ENCODE assay signal across 8 mouse cellular contexts in genomic region chr16:92695200-92695921, GRCm38 (mm10).
A peak's percentile ranks its signal among the peaks of the same experiment; 100 is the strongest.
DNase-seq lines count a peak whose midpoint lies in the region; ATAC-seq and TF ChIP-seq lines count a peak whose summit lies in the region.

No protein-coding gene starts in this region.

- no peak for ATAC-seq in embryonic facial prominence, embryonic 11.5 days (replicated peaks; ENCODE audit: insufficient number of reproducible peaks, low FRiP score, low TSS enrichment, low read depth)
- no peak for ATAC-seq in hindbrain, embryonic 13.5 days (ENCODE audit: low FRiP score)
- no peak for ATAC-seq in liver, embryonic 16.5 days (ENCODE audit: low read depth)

- H3K9me3 ChIP-seq in embryonic facial prominence, embryonic 11.5 days (replicated peaks; ENCODE audit: control insufficient read depth, low read length), result no peaks in the 10 kb centered on the region
- no peaks in the 10 kb centered on the region for H3K9me3 ChIP-seq in hindbrain, embryonic 13.5 days
- no peaks in the 10 kb centered on the region for H3K9me3 ChIP-seq in liver, embryonic 16.5 days (replicated peaks; ENCODE audit: control insufficient read depth, low read length)

- H3K27me3 ChIP-seq in embryonic facial prominence, embryonic 11.5 days (ENCODE audit: control insufficient read depth, insufficient read depth, low read length), result peaks cover 28% of the 10 kb centered on the region
- peaks cover 97% of the 10 kb centered on the region for H3K27me3 ChIP-seq in hindbrain, embryonic 13.5 days
- H3K27me3 ChIP-seq in liver, embryonic 16.5 days (ENCODE audit: control insufficient read depth, insufficient read depth, low read depth, low read length), result peaks cover 41% of the 10 kb centered on the region
- peaks cover 26% of the 10 kb centered on the region for H3K27me3 ChIP-seq in small intestine, adult 2 months (ENCODE audit: control insufficient read depth, insufficient read depth, low read length)

- peak overlapping the region; percentile 57 for H3K4me2 ChIP-seq in embryonic facial prominence, embryonic 11.5 days (ENCODE audit: low read depth, low read length)
- H3K4me2 ChIP-seq in hindbrain, embryonic 13.5 days, result peak overlapping the region; percentile 44
- H3K4me2 ChIP-seq in liver, embryonic 16.5 days (ENCODE audit: low read depth, low read length), result peak overlapping the region; percentile 100

- H3K36me3 ChIP-seq in embryonic facial prominence, embryonic 11.5 days (replicated peaks; ENCODE audit: control insufficient read depth, insufficient read depth, low read depth, low read length), result no peaks in the 10 kb centered on the region
- no peaks in the 10 kb centered on the region for H3K36me3 ChIP-seq in hindbrain, embryonic 13.5 days
- H3K36me3 ChIP-seq in liver, embryonic 16.5 days (ENCODE audit: control insufficient read depth, insufficient read depth), result no peaks in the 10 kb centered on the region
- H3K36me3 ChIP-seq in small intestine, adult 2 months (ENCODE audit: control insufficient read depth, insufficient read depth, low read length), result no peaks in the 10 kb centered on the region

- peak; percentile 1 for DNase-seq in cerebellum, adult 8-10 months
- DNase-seq in cerebellum, adult 9-11 months, result no peak
- DNase-seq in 3T3-L1 (ENCODE audit: low read depth, low spot score), result peak; percentile 63
- peak; percentile 42 for DNase-seq in embryonic facial prominence, embryonic 11.5 days (ENCODE audit: low spot score)
- no peak for DNase-seq in c-Kit-positive CD71-positive TER-119-positive erythroid progenitor cells, embryonic 14.5 days (ENCODE audit: low spot score)

- no peak overlapping the region for H3K27ac ChIP-seq in embryonic facial prominence, embryonic 11.5 days (replicated peaks; ENCODE audit: low read depth, low read length)
- H3K27ac ChIP-seq in hindbrain, embryonic 13.5 days, result no peak overlapping the region
- no peak overlapping the region for H3K27ac ChIP-seq in liver, embryonic 16.5 days (ENCODE audit: low read length)
- H3K27ac ChIP-seq in small intestine, adult 2 months (ENCODE audit: insufficient read depth, low read depth, low read length), result 0 out of 2 replicates have a peak overlapping the region, but pooled peaks have one; percentile 13

- H3K9ac ChIP-seq in embryonic facial prominence, embryonic 11.5 days (replicated peaks; ENCODE audit: low read length), result peak overlapping the region; percentile 53
- H3K9ac ChIP-seq in hindbrain, embryonic 13.5 days, result peak overlapping the region; percentile 53
- peak overlapping the region; percentile 63 for H3K9ac ChIP-seq in liver, embryonic 16.5 days (ENCODE audit: low read depth, low read length)

- TF ChIP-seq POLR2A in small intestine, adult 2 months (IDR thresholded peaks at IDR 0.05; ENCODE audit: low read depth, low read length), result no peak

- H3K4me3 ChIP-seq in embryonic facial prominence, embryonic 11.5 days (ENCODE audit: low read depth, low read length), result peak overlapping the region; percentile 45
- H3K4me3 ChIP-seq in hindbrain, embryonic 13.5 days, result peak overlapping the region; percentile 32
- peak overlapping the region; percentile 63 for H3K4me3 ChIP-seq in liver, embryonic 16.5 days (ENCODE audit: low read depth, low read length)
- H3K4me3 ChIP-seq in small intestine, adult 2 months (ENCODE audit: low read depth, low read length), result peak overlapping the region; percentile 59

- H3K4me1 ChIP-seq in embryonic facial prominence, embryonic 11.5 days (ENCODE audit: control insufficient read depth, insufficient read depth, low read length), result no peaks in the 10 kb centered on the region; the same call in 1 of the 2 replicates
- H3K4me1 ChIP-seq in hindbrain, embryonic 13.5 days (replicated peaks), result peaks cover 34% of the 10 kb centered on the region
- H3K4me1 ChIP-seq in liver, embryonic 16.5 days (ENCODE audit: control insufficient read depth, low read depth, low read length), result peaks cover 37% of the 10 kb centered on the region
- peaks cover 15% of the 10 kb centered on the region for H3K4me1 ChIP-seq in small intestine, adult 2 months (ENCODE audit: control insufficient read depth, insufficient read depth, insufficient read length, low read length)

- TF ChIP-seq CTCF in small intestine, adult 2 months (IDR thresholded peaks at IDR 0.05; ENCODE audit: extremely low read depth, insufficient read length, insufficient replicate concordance, low read depth, low read length), result no peak

- WGBS in embryonic facial prominence, embryonic 11.5 days, result 1% methylated on average over 41 of the region's 43 CpGs
- under 1% methylated on average over 43 of the region's 43 CpGs for whole genome bisulfite sequencing in hindbrain, embryonic 13.5 days
- WGBS in liver, embryonic 16.5 days (ENCODE audit: insufficient replicate concordance), result 2% methylated on average over 43 of the region's 43 CpGs
- 16% methylated on average over 43 of the region's 43 CpGs for WGBS in small intestine, adult 2 months

Comparison
In these comparisons a context has a peak if more than half of its experiments do, and no peak if none do; other contexts are left out.
1. DNase-seq: peak in cerebellum, adult 8-10 months (single experiment), 3T3-L1 (single experiment) and embryonic facial prominence, embryonic 11.5 days (single experiment); none in cerebellum, adult 9-11 months (single experiment) and c-Kit-positive CD71-positive TER-119-positive erythroid progenitor cells, embryonic 14.5 days (single experiment).
2. H3K4me2 ChIP-seq: peak in every context shown above with its lines; median percentile 100 in liver, embryonic 16.5 days; 57 in embryonic facial prominence, embryonic 11.5 days; 44 in hindbrain, embryonic 13.5 days.
3. Peak in every context shown above with its lines, with median percentiles within 50 percentile points of each other: H3K4me3 ChIP-seq and H3K9ac ChIP-seq.